Mouse (Mus musculus) ES-E14 (cell line): ENCODE results near the gene Kctd6.

Source experiments
- CHD2 ChIP-seq: IDR thresholded peaks from 2 replicates; pipeline ENCODE4 v1.6.1; 2014; ENCODE audit warnings: mild to moderate bottlenecking, low read depth, low read length, inconsistent platforms
- ZNF384 ChIP-seq: IDR thresholded peaks from 2 replicates; pipeline ENCODE4 v1.6.1; 2012; ENCODE audit warnings: low read depth, low read length, inconsistent platforms

DNA sequence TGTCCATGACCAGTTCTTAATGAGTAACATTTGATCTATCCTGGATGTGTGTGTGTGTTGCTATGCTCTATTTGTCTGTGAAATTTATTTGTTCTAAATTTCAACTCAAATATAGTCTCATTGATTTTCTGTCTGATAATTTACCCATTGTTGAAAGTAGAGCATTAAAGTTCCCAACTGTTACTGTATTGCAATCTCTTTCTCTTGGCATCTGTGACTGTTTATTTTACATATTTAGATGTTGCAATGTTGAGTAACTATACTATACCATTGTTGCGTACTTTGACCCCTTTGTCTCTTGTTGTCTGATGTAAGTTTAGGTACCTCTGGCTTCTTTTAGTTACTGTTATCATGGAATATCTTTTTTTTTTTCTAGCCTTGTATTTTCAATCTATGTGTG lies 50.4 kb downstream of the Kctd6 start:
- TF ChIP-seq ZNF384 (no peak), CHD2 (no peak)
